Mouse (Mus musculus): ENCODE measurements around the gene Cox11. TPM values are rescaled to one million over a fixed set of nuclear protein-coding genes. Genes with fewer than 3 reads are reported as not detected.

The Cox11 gene
- polyA plus RNA-seq (2017; shearing (Covaris generic)), result 10 to 100 TPM; 30.8 to 35.2 TPM

GRCm38 (mm10) chr11:90637440-90638311 is at the start of gene Cox11, which contains the start of gene Stxbp4:
Gene Cox11, plus strand, starts transcription at chr11:90638173.
Gene Stxbp4, minus strand, starts transcription at chr11:90638084.

DNA sequence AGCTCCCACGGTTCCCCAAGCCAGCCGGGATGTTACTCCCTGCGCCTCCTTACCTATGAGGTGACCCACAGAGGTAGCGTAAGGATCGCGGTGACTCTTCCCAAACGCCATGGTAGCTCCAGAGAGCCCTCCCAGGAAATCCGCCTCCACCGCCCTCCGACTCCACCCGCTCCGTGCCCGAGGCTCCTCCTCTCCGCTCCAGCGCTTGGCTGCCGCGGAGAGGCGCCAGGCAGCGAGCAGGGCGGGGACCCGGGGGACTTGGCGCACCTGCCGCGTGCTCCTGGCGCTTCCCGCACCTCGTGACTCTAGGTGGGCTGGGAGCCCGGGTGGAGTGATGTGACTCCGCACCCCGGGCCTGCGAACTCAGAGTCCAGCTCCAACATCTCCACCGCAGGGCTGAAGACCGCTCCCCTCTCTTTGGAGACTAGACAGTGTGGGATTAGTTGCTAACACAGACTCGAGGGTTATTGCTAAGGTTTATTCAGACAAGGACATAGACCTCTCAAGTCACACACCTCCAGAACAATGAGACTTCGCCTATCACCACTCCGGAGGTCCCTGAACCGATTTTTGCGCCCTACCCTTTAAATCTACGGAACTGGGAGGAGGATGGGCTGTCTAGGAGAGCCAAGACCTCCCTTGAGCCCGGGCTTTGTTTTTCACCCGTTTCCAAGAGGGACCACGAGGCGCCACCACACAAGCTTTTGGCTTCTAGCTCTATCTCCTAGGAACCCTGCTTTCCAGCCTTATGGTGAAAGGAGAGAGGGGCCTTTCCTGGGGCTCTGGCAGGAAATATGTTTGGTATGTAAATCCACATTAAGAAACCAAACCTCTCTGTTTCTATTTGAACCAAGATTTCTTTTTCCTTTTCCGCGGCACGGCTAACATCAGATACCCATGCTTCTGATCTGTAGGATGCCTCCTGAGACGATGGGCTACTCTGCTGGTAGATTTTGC is 49.8 kb downstream of the Cox11 start, which contains the start of gene Tom1l1:
Tom1l1 (minus strand) TSS at position 907 of the 957 bp plus-strand sequence.

Other genes starting within 250 kb of the Cox11 start
- gene Hlf, start 247.3 kb upstream of the Cox11 start, polyA plus RNA-seq (2017; shearing (Covaris generic)), result 1 to 10 TPM; 2.3 to 4.6 TPM
- gene Stxbp4, start 89 bp upstream of the Cox11 start, polyA plus RNA-seq (2017; shearing (Covaris generic)), result 1 to 10 TPM; 2.7 to 5.9 TPM
- 1 to 10 TPM; 2.0 to 3.8 TPM for gene Tom1l1, start 50.2 kb downstream of the Cox11 start, polyA plus RNA-seq (2017; shearing (Covaris generic))